ENCODE assay signal across 29 mouse cellular contexts in the genomic region with DNA sequence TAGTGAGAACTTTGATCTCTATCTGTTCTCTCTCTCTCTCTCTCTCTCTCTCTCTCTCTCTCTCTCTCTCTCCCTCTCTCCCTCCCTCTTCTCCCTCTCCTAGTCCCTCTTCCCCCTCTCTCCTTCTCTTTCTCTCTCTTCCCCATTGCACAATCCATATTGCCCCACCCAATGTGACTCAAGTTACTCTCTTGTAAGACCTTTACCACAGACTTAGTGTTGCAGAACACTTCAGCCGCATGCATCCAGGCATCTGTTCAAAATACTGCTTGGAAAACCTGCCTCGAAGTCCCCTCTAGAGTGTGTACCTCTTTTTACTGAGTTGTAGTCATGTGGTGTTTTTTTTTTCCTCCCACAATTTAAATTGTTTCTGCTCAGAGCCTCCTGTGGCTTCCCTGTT. TPM values are rescaled to one million over a fixed set of nuclear protein-coding genes. Genes with fewer than 3 reads are reported as not detected.
A peak's percentile ranks its signal among the peaks of the same experiment; 100 is the strongest.
DNase-seq lines count a peak whose midpoint lies in the region; ATAC-seq and TF ChIP-seq lines count a peak whose summit lies in the region.
"Had no signal": no experiment of that assay in that cellular context is flagged by ENCODE, and none has a peak within 500 bp of the region (broad histone marks: within the 10 kb centered on the region; RNA-seq: fewer than 3 reads in every experiment).

No protein-coding gene starts in this region.

- H3K4me2 ChIP-seq in hindbrain, embryonic 16.5 days (ENCODE audit: low read length) = no peak overlapping the region
- no peak overlapping the region for H3K4me2 ChIP-seq in neural tube, embryonic 13.5 days
- H3K4me2 ChIP-seq in embryonic facial prominence, embryonic 14.5 days (ENCODE audit: low read depth, low read length) = no peak overlapping the region
- no peak overlapping the region for H3K4me2 ChIP-seq in myocyte (ENCODE audit: low read depth)
- H3K4me2 ChIP-seq: embryonic facial prominence, embryonic 12.5 days; kidney, embryonic 15.5 days; neural tube, embryonic 12.5 days had no signal

- H3K79me2 ChIP-seq in myocyte (ENCODE audit: control insufficient read depth, insufficient read depth) = no peaks in the 10 kb centered on the region

- no peak for ATAC-seq in hindbrain, embryonic 16.5 days
- no peak for ATAC-seq in neural tube, embryonic 13.5 days (ENCODE audit: low read depth)
- ATAC-seq in embryonic facial prominence, embryonic 14.5 days (ENCODE audit: low read depth) = no peak
- ATAC-seq: forebrain, embryonic 14.5 days; intestine, postnatal 0 days had no signal

- no peaks in the 10 kb centered on the region for H3K9me3 ChIP-seq in hindbrain, embryonic 10.5 days
- H3K9me3 ChIP-seq in hindbrain, embryonic 16.5 days (ENCODE audit: control insufficient read depth, low read length) = no peaks in the 10 kb centered on the region
- no peaks in the 10 kb centered on the region for H3K9me3 ChIP-seq in neural tube, embryonic 13.5 days
- H3K9me3 ChIP-seq in embryonic facial prominence, embryonic 14.5 days (ENCODE audit: control insufficient read depth, low read length) = no peaks in the 10 kb centered on the region
- H3K9me3 ChIP-seq: embryonic facial prominence, embryonic 12.5 days; heart, embryonic 10.5 days; kidney, embryonic 15.5 days; neural tube, embryonic 12.5 days had no signal

- no peak for TF ChIP-seq POLR2A in myocyte (IDR thresholded peaks at IDR 0.05; ENCODE audit: insufficient read length, low read depth)

- peaks cover 54% of the 10 kb centered on the region for H3K4me1 ChIP-seq in hindbrain, embryonic 10.5 days (replicated peaks)
- H3K4me1 ChIP-seq in hindbrain, embryonic 16.5 days (ENCODE audit: control insufficient read depth, insufficient read depth, low read depth, low read length) = peaks cover 14% of the 10 kb centered on the region
- H3K4me1 ChIP-seq in neural tube, embryonic 13.5 days (replicated peaks) = peaks cover 48% of the 10 kb centered on the region
- H3K4me1 ChIP-seq in embryonic facial prominence, embryonic 14.5 days (ENCODE audit: control insufficient read depth, insufficient read depth, low read length) = 0 out of 2 replicates have a peak, but pooled peaks cover 14% of the 10 kb centered on the region

- H3K4me3 ChIP-seq in hindbrain, embryonic 10.5 days = no peak overlapping the region
- no peak overlapping the region for H3K4me3 ChIP-seq in hindbrain, embryonic 16.5 days (ENCODE audit: low read length)
- H3K4me3 ChIP-seq in neural tube, embryonic 13.5 days = no peak overlapping the region
- H3K4me3 ChIP-seq in embryonic facial prominence, embryonic 14.5 days (ENCODE audit: low read depth, low read length) = no peak overlapping the region
- no peak overlapping the region for H3K4me3 ChIP-seq in myocyte
- H3K4me3 ChIP-seq: embryonic facial prominence, embryonic 12.5 days; erythroblast, embryonic 14.5 days; heart, embryonic 10.5 days; kidney, embryonic 15.5 days; neural tube, embryonic 12.5 days had no signal

- no peak overlapping the region for H3ac ChIP-seq in myocyte (ENCODE audit: control insufficient read depth, insufficient read length)

- no peak overlapping the region for H3K9ac ChIP-seq in hindbrain, embryonic 16.5 days (ENCODE audit: low read depth, low read length)
- no peak overlapping the region for H3K9ac ChIP-seq in neural tube, embryonic 13.5 days
- H3K9ac ChIP-seq in embryonic facial prominence, embryonic 14.5 days (ENCODE audit: low read depth, low read length) = no peak overlapping the region
- H3K9ac ChIP-seq: embryonic facial prominence, embryonic 12.5 days; kidney, embryonic 15.5 days; neural tube, embryonic 12.5 days had no signal

- no peak for DNase-seq in hindbrain, embryonic 10.5 days (ENCODE audit: low spot score)
- no peak for DNase-seq in neural tube, embryonic 10.5 days (ENCODE audit: extremely low spot score, low spot score)
- peak; percentile 19 for DNase-seq in embryonic facial prominence, embryonic 14.5 days (ENCODE audit: low spot score)
- no peak for DNase-seq in T-cell, adult 2 months (ENCODE audit: low spot score)
- DNase-seq in kidney, postnatal 36 days = no peak
- DNase-seq: cerebellum, adult 11-12 months; cerebellum, postnatal 10 days; heart, postnatal 4 days; kidney, postnatal 4 days; lung, adult 18-20 months; lung, postnatal 10 days; retina, postnatal 1 day; thymus, postnatal 36 days had no signal

- H3K36me3 ChIP-seq in hindbrain, embryonic 10.5 days = no peaks in the 10 kb centered on the region
- no peaks in the 10 kb centered on the region for H3K36me3 ChIP-seq in hindbrain, embryonic 16.5 days (ENCODE audit: control insufficient read depth, insufficient read depth, low read length)
- H3K36me3 ChIP-seq in neural tube, embryonic 13.5 days = no peaks in the 10 kb centered on the region
- H3K36me3 ChIP-seq in embryonic facial prominence, embryonic 14.5 days (ENCODE audit: control insufficient read depth, insufficient read depth, low read length) = no peaks in the 10 kb centered on the region
- H3K36me3 ChIP-seq in myocyte (ENCODE audit: control insufficient read depth, insufficient read depth) = no peaks in the 10 kb centered on the region
- H3K36me3 ChIP-seq: embryonic facial prominence, embryonic 12.5 days; heart, embryonic 10.5 days; kidney, embryonic 15.5 days; neural tube, embryonic 12.5 days had no signal

- H3K27me3 ChIP-seq in hindbrain, embryonic 10.5 days (ENCODE audit: insufficient read depth, poor library complexity, severe bottlenecking) = peaks cover 23% of the 10 kb centered on the region
- H3K27me3 ChIP-seq in hindbrain, embryonic 16.5 days (replicated peaks; ENCODE audit: control insufficient read depth, insufficient read depth, low read length) = no peaks in the 10 kb centered on the region
- H3K27me3 ChIP-seq in neural tube, embryonic 13.5 days = no peaks in the 10 kb centered on the region
- H3K27me3 ChIP-seq in embryonic facial prominence, embryonic 14.5 days (replicated peaks; ENCODE audit: control insufficient read depth, insufficient read depth, low read length) = peaks cover 3% of the 10 kb centered on the region
- no peaks in the 10 kb centered on the region for H3K27me3 ChIP-seq in myocyte (ENCODE audit: control insufficient read depth, insufficient read depth, insufficient read length)
- H3K27me3 ChIP-seq: neural tube, embryonic 12.5 days had no signal

- peak overlapping the region; percentile 75 for H3K27ac ChIP-seq in hindbrain, embryonic 10.5 days
- H3K27ac ChIP-seq in hindbrain, embryonic 16.5 days (ENCODE audit: low read depth, low read length) = no peak overlapping the region
- H3K27ac ChIP-seq in neural tube, embryonic 13.5 days (replicated peaks) = 0 out of 2 replicates have a peak overlapping the region, but pooled peaks have one; percentile 81
- H3K27ac ChIP-seq in embryonic facial prominence, embryonic 14.5 days (replicated peaks; ENCODE audit: low read depth, low read length) = no peak overlapping the region
- H3K27ac ChIP-seq: embryonic facial prominence, embryonic 12.5 days; heart, embryonic 10.5 days; kidney, embryonic 15.5 days; neural tube, embryonic 12.5 days had no signal

- WGBS in hindbrain, embryonic 10.5 days = 75% methylated on average over 2 of the region's 2 CpGs
- WGBS in hindbrain, embryonic 16.5 days = 71% methylated on average over 2 of the region's 2 CpGs
- WGBS in neural tube, embryonic 13.5 days = 79% methylated on average over 2 of the region's 2 CpGs
- 48% methylated on average over 2 of the region's 2 CpGs for WGBS in embryonic facial prominence, embryonic 14.5 days

TF ChIP-seq in myocyte, 11 proteins besides CTCF, POLR2A, EP300 and RAD21:
- peak; percentile 85 for TF ChIP-seq CEBPB (IDR thresholded peaks at IDR 0.05; ENCODE audit: insufficient read depth, poor library complexity, severe bottlenecking)
- TF ChIP-seq TCF3 (IDR thresholded peaks at IDR 0.05; ENCODE audit: insufficient read length, low read depth) = no peak
- TF ChIP-seq POLR2AphosphoS2 (IDR thresholded peaks at IDR 0.05; ENCODE audit: insufficient read length, low read depth) = no peak

RNA-seq across cellular contexts. Expression of a gene that starts 29.1 kb away (rescaled TPM):
- not detected in 2 replicates for polyA plus RNA-seq in hindbrain, embryonic 10.5 days (2016; fragmentation: Nextera tagmentation; extraction: Ambion mirVana)
- polyA plus RNA-seq in hindbrain, embryonic 16.5 days (2015; fragmentation: Nextera tagmentation; extraction: Ambion mirVana) = not detected in 2 replicates
- polyA plus RNA-seq in neural tube, embryonic 13.5 days (2015; fragmentation: Nextera tagmentation; extraction: Ambion mirVana) = not detected in 2 replicates
- not detected in 2 replicates for polyA plus RNA-seq in embryonic facial prominence, embryonic 14.5 days (2014; fragmentation: Nextera tagmentation; extraction: Ambion mirVana)
- not detected for polyA plus RNA-seq in myocyte (2012; fragmentation: generic; extraction: Trizol)
- polyA plus RNA-seq: embryonic facial prominence, embryonic 12.5 days; erythroblast, embryonic 14.5 days; forebrain, embryonic 14.5 days; gonadal fat pad, adult 2 months; heart, embryonic 10.5 days; heart, embryonic 16.5 days; intestine, postnatal 0 days; kidney, embryonic 15.5 days; limb, embryonic 11.5 days; liver, adult 2 months; neural tube, embryonic 12.5 days; spleen, adult 2 months; stomach, embryonic 14.5 days had no signal

RNA-seq across cellular contexts. Expression of a gene that starts 44.4 kb away (rescaled TPM):
- 33.7 and 37.0 TPM in 2 replicates for polyA plus RNA-seq in hindbrain, embryonic 10.5 days (2016; fragmentation: Nextera tagmentation; extraction: Ambion mirVana)
- polyA plus RNA-seq in hindbrain, embryonic 16.5 days (2015; fragmentation: Nextera tagmentation; extraction: Ambion mirVana) = 49.1 and 54.2 TPM in 2 replicates
- polyA plus RNA-seq in neural tube, embryonic 13.5 days (2015; fragmentation: Nextera tagmentation; extraction: Ambion mirVana) = 51.5 and 52.0 TPM in 2 replicates
- polyA plus RNA-seq in embryonic facial prominence, embryonic 14.5 days (2014; fragmentation: Nextera tagmentation; extraction: Ambion mirVana) = 51.2 and 58.4 TPM in 2 replicates
- 3.8 TPM for polyA plus RNA-seq in myocyte (2012; fragmentation: generic; extraction: Trizol)
- polyA plus RNA-seq: erythroblast, embryonic 14.5 days had no signal

Comparison
In these comparisons a context has a peak if more than half of its experiments do, and no peak if none do; other contexts are left out.
1. H3K27ac ChIP-seq: peak in hindbrain, embryonic 10.5 days (single experiment) and neural tube, embryonic 13.5 days (single experiment); none in hindbrain, embryonic 16.5 days (single experiment) and embryonic facial prominence, embryonic 14.5 days (single experiment).